18 mouse cellular contexts compared by ENCODE assay signal in the genomic region with DNA sequence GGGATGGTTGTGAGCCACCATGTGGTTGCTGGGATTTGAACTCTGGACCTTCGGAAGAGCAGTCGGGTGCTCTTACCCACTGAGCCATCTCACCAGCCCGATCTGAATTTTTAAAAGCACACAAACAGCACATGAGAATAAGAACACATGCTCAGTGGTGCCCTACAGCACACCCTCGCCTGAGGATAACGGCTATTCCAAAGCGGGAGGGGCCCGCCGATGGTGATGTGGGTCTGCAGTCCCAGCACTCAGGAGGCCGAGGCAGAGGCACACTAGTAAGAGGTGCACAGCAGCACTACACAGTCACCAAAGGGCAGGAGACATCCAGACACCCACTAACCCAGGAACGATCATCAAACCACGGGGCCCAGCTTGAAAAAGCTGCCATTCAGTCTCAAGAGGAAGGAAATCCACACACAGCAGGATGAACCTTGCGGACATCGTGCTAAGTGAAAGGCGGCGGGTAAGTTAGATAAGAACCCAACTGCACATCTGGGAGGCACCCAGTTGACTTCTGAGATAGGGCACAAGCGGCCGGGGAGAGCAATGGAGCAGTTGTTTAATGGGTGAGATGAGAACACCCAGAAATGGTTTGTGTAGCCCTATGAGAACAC. TPM values are rescaled to one million over a fixed set of nuclear protein-coding genes. Genes with fewer than 3 reads are reported as not detected.
DNase-seq lines count a peak whose midpoint lies in the region; ATAC-seq lines count a peak whose summit lies in the region.
"Had no signal": no experiment of that assay in that cellular context is flagged by ENCODE, and none has a peak within 500 bp of the region (broad histone marks: within the 10 kb centered on the region; RNA-seq: fewer than 3 reads in every experiment).

No protein-coding gene starts in this region.

- H3K4me3 ChIP-seq in heart, embryonic 11.5 days (ENCODE audit: low read depth, low read length), result no peak overlapping the region
- H3K4me3 ChIP-seq in megakaryocyte, embryonic 14.5 days (replicated peaks), result peak overlapping the region; percentile 82
- H3K4me3 ChIP-seq: lung, embryonic 15.5 days had no signal

- 76% methylated on average over 17 of the region's 17 CpGs for WGBS in heart, embryonic 11.5 days (ENCODE audit: insufficient replicate concordance)

- ATAC-seq in heart, embryonic 11.5 days (replicated peaks; ENCODE audit: insufficient number of reproducible peaks, low FRiP score, low TSS enrichment), result no peak
- peak; percentile 48 to 65 for ATAC-seq in hematopoietic stem cell, adult 5-6 weeks (replicated peaks in 1 of 2; ENCODE audit: insufficient read depth in 1 of 2, low FRiP score in 2 of 2, low TSS enrichment in 1 of 2, low read depth in 1 of 2, poor library complexity in 2 of 2, severe bottlenecking in 2 of 2)
- no peak for ATAC-seq in monocyte, adult 5-6 weeks (replicated peaks; ENCODE audit: insufficient number of reproducible peaks, low FRiP score, low TSS enrichment, poor library complexity, severe bottlenecking)
- ATAC-seq: activated CD4-positive, CD25-positive, alpha-beta regulatory T cell, adult 4 months; hindbrain, embryonic 16.5 days had no signal

- no peaks in the 10 kb centered on the region for H3K9me3 ChIP-seq in heart, embryonic 11.5 days (replicated peaks; ENCODE audit: control insufficient read depth, low read length)
- H3K9me3 ChIP-seq in megakaryocyte, embryonic 14.5 days, result no peaks in the 10 kb centered on the region
- H3K9me3 ChIP-seq: lung, embryonic 15.5 days had no signal

- peaks cover 35% of the 10 kb centered on the region for H3K36me3 ChIP-seq in heart, embryonic 11.5 days (ENCODE audit: control insufficient read depth, insufficient read depth, low read length)
- H3K36me3 ChIP-seq in megakaryocyte, embryonic 14.5 days (replicated peaks; ENCODE audit: low read length), result peaks cover 19% of the 10 kb centered on the region

- intact Hi-C loops in heart, postnatal 36 days (cut with DNase I), result no loop called here

- DNase-seq in heart, postnatal 36 days, result no peak
- peak; percentile 40 for DNase-seq in ZHBTc4 (ENCODE audit: low read depth, low spot score)
- no peak for DNase-seq in layer of hippocampus, adult 9-11 months
- no peak for DNase-seq in kidney, postnatal 14 days
- DNase-seq: adrenal gland, postnatal 36 days; cerebellum, adult 9-10 months; embryo, embryonic 11 days; thymus, postnatal 25 days had no signal

- H3K4me1 ChIP-seq in heart, embryonic 11.5 days (ENCODE audit: control insufficient read depth, insufficient read depth, low read length), result no peaks in the 10 kb centered on the region
- peaks cover 26% of the 10 kb centered on the region for H3K4me1 ChIP-seq in megakaryocyte, embryonic 14.5 days
- H3K4me1 ChIP-seq: lung, embryonic 15.5 days had no signal

- H3K4me2 ChIP-seq in heart, embryonic 11.5 days, result no peak overlapping the region
- H3K4me2 ChIP-seq: lung, embryonic 15.5 days had no signal

- no peaks in the 10 kb centered on the region for H3K27me3 ChIP-seq in heart, embryonic 11.5 days (ENCODE audit: control insufficient read depth, insufficient read depth, low read length)
- no peaks in the 10 kb centered on the region for H3K27me3 ChIP-seq in megakaryocyte, embryonic 14.5 days (replicated peaks)
- H3K27me3 ChIP-seq: lung, embryonic 15.5 days had no signal

- H3K27ac ChIP-seq in heart, embryonic 11.5 days (ENCODE audit: low read depth, low read length), result peak overlapping the region; percentile 29; the same call in 1 of the 2 replicates
- H3K27ac ChIP-seq: lung, embryonic 15.5 days had no signal

- H3K9ac ChIP-seq in heart, embryonic 11.5 days (ENCODE audit: low read depth, low read length), result no peak overlapping the region
- H3K9ac ChIP-seq: lung, embryonic 15.5 days had no signal

RNA-seq across cellular contexts. Expression of gene Xpo4, which starts 27.4 kb away (rescaled TPM):
- 21.8 and 23.7 TPM in 2 replicates for polyA plus RNA-seq in heart, embryonic 11.5 days (2014; fragmentation: Nextera tagmentation; extraction: Ambion mirVana)
- total RNA-seq in heart, postnatal 36 days (2021), result 10 to 100 TPM; 10.5 to 12.7 TPM
- 38.5 and 39.5 TPM in 2 replicates for total RNA-seq in hematopoietic stem cell, adult 5-6 weeks (2017)
- 1.9 and 7.5 TPM in 2 replicates for polyA plus RNA-seq in megakaryocyte, embryonic 14.5 days (2012; ENCODE audit: insufficient read depth, low replicate concordance)
- 31.5 to 36.8 TPM (median 34.4 TPM) in 3 replicates for total RNA-seq in monocyte, adult 5-6 weeks (2017)

RNA-seq across cellular contexts. Expression of gene Gm49361, which starts 53.3 kb away (rescaled TPM):
- polyA plus RNA-seq in heart, embryonic 11.5 days (2014; fragmentation: Nextera tagmentation; extraction: Ambion mirVana), result not detected in 2 replicates
- total RNA-seq in heart, postnatal 36 days (2021), result 1 to 10 TPM in 1 of 2 experiments, not detected in 1; 2.4 TPM
- total RNA-seq in hematopoietic stem cell, adult 5-6 weeks (2017), result not detected in 2 replicates
- 0.67 TPM in 1 of 2 replicates, not detected in the other for polyA plus RNA-seq in megakaryocyte, embryonic 14.5 days (2012; ENCODE audit: insufficient read depth, low replicate concordance)
- 0.58 TPM in 1 of 3 replicates, not detected in the others for total RNA-seq in monocyte, adult 5-6 weeks (2017)
- polyA plus RNA-seq: activated CD4-positive, CD25-positive, alpha-beta regulatory T cell, adult 4 months; gonadal fat pad, adult 2 months; heart, postnatal 0 days; hindbrain, embryonic 16.5 days; kidney, embryonic 14.5 days; lung, embryonic 15.5 days had no signal

Comparison
In these comparisons a context has a peak if more than half of its experiments do, and no peak if none do; other contexts are left out.
1. ATAC-seq: peak in hematopoietic stem cell, adult 5-6 weeks (2 of 2); none in heart, embryonic 11.5 days (single experiment) and monocyte, adult 5-6 weeks (single experiment).